Mouse (Mus musculus): ENCODE data around the gene Oas1d. TPM values are rescaled to one million over a fixed set of nuclear protein-coding genes. Genes with fewer than 3 reads are reported as not detected.
"Not testable (repeated sequence)": the region's sequence is repeated elsewhere in the genome, so short reads cannot be mapped to it uniquely, and the experiment has no call there.

Oas1d gene
- total and polyA plus RNA-seq, 3 experiments, result not detected

DNA sequence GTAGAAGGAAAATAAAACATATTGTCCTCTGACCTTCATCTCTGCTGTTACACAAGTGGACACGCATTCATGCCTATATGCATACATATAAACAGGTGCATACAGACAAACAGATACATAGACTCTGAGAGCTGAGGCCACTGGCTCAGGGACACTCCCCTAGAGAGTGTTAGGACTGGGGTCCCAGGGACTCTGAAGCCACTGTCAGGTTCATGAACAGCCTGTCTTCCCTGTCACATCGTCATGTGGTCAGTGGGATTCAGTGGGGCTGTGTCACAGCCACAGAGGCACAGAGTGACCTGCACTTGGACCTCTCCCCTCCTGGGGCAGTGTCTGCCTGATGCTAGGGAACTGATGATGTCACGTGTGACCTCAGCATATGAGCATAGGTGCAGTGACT is 6.0 kb downstream of the Oas1d start:
- WGBS, result 73% methylated on average over 3 of the region's 3 CpGs
- Histone ChIP-seq H3K36me3 (ENCODE audit: control insufficient read depth, insufficient read depth, low read length) (no peaks in the 10 kb centered on the region), H3K9ac (ENCODE audit: low read depth, low read length) (no peak overlapping the region), H3K27ac (no peak overlapping the region), H3K27me3 (ENCODE audit: control insufficient read depth, insufficient read depth, low read length) (no peaks in the 10 kb centered on the region), H3K79me2 (replicated peaks; ENCODE audit: control insufficient read depth, insufficient read depth, low read length) (no peaks in the 10 kb centered on the region), H3K4me3 (no peak overlapping the region), H3K4me1 (ENCODE audit: control insufficient read depth, insufficient read depth, low read length) (no peaks in the 10 kb centered on the region)
- TF ChIP-seq CTCF (IDR thresholded peaks at IDR 0.05) (no peak), EP300 (IDR thresholded peaks at IDR 0.05; ENCODE audit: insufficient read depth, low read depth, low read length) (no peak), POLR2A (IDR thresholded peaks at IDR 0.05; ENCODE audit: insufficient read depth, low read depth, low read length) (no peak)
- intact Hi-C loops (cut with DNase I), result loop anchor here (10.0 kb wide), 1 partner anchor 125 kb away; the partner anchor contains the start of gene Oas1e
- DNase-seq, result no peak

DNA sequence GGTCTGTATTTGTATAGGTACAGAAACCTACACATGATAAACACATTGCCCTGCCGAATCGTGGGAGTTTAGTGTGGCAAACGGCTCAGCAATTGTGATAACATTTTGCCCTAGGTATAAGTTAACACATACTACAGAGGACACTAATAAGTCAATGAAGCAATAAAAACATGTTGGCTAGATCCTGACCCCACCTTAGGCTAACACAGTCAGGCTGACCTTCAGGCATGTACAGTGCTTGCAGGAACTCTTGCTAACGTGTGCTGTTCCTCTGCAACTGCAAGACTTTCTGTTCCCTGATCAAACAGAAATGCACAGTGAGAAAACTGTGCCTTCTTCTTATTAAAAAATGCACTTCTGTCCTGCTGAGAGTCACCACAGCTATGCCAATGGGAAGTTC is 9.6 kb downstream of the Oas1d start:
- Histone ChIP-seq H3K4me1 (ENCODE audit: control insufficient read depth, insufficient read depth, low read length) (no peaks in the 10 kb centered on the region), H3K36me3 (ENCODE audit: control insufficient read depth, insufficient read depth, low read length) (no peaks in the 10 kb centered on the region), H3K4me3 (no peak overlapping the region), H3K79me2 (replicated peaks; ENCODE audit: control insufficient read depth, insufficient read depth, low read length) (no peaks in the 10 kb centered on the region), H3K27ac (no peak overlapping the region), H3K9ac (ENCODE audit: low read depth, low read length) (no peak overlapping the region), H3K27me3 (ENCODE audit: control insufficient read depth, insufficient read depth, low read length) (no peaks in the 10 kb centered on the region)
- DNase-seq, result no peak
- WGBS, result 61% methylated on average over 4 of the region's 4 CpGs
- TF ChIP-seq EP300 (IDR thresholded peaks at IDR 0.05; ENCODE audit: insufficient read depth, low read depth, low read length) (no peak), POLR2A (IDR thresholded peaks at IDR 0.05; ENCODE audit: insufficient read depth, low read depth, low read length) (no peak), CTCF (IDR thresholded peaks at IDR 0.05) (no peak)
- intact Hi-C loops (cut with DNase I), result loop anchor here (10.0 kb wide), 1 partner anchor 129 kb away; the partner anchor contains the start of gene Oas1e

GRCm38 (mm10) chr5:120924520-120924919 is 10.2 kb downstream of the Oas1d start:
- WGBS, result 84% methylated on average over 4 of the region's 4 CpGs
- not testable (repeated sequence) for H3K4me3 ChIP-seq; H3K27me3 ChIP-seq (ENCODE audit: control insufficient read depth, insufficient read depth, low read length); H3K79me2 ChIP-seq (replicated peaks; ENCODE audit: control insufficient read depth, insufficient read depth, low read length); H3K9ac ChIP-seq (ENCODE audit: low read depth, low read length); H3K27ac ChIP-seq; H3K4me1 ChIP-seq (ENCODE audit: control insufficient read depth, insufficient read depth, low read length); H3K36me3 ChIP-seq (ENCODE audit: control insufficient read depth, insufficient read depth, low read length)
- DNase-seq, result peak in 1 of 2 experiments; percentile 5
- intact Hi-C loops (cut with DNase I), result loop anchor here (10.0 kb wide), 1 partner anchor 130 kb away; the partner anchor contains the start of gene Oas1e

- not testable (repeated sequence) for H3K9ac ChIP-seq (ENCODE audit: low read depth, low read length); H3K27ac ChIP-seq; H3K79me2 ChIP-seq (replicated peaks; ENCODE audit: control insufficient read depth, insufficient read depth, low read length); H3K4me1 ChIP-seq (ENCODE audit: control insufficient read depth, insufficient read depth, low read length); H3K4me3 ChIP-seq; H3K27me3 ChIP-seq (ENCODE audit: control insufficient read depth, insufficient read depth, low read length); H3K36me3 ChIP-seq (ENCODE audit: control insufficient read depth, insufficient read depth, low read length); DNase-seq
- WGBS, result 13% methylated on average over 2 of the region's 2 CpGs
- intact Hi-C loops (cut with DNase I), result loop anchor here (10.0 kb wide), 1 partner anchor 132 kb away; the partner anchor contains the start of gene Oas1e
Observed at GRCm38 (mm10) chr5:120926311-120926710, 12.0 kb downstream of the Oas1d start.

- no peak overlapping the region for H3K27ac ChIP-seq
- TF ChIP-seq POLR2A (IDR thresholded peaks at IDR 0.05; ENCODE audit: insufficient read depth, low read depth, low read length) (no peak), CTCF (IDR thresholded peaks at IDR 0.05) (peak; percentile 28; the same call in 1 of the 2 replicates)
- H3K9ac ChIP-seq (ENCODE audit: low read depth, low read length), result no peak overlapping the region
- no peaks in the 10 kb centered on the region for H3K27me3 ChIP-seq (ENCODE audit: control insufficient read depth, insufficient read depth, low read length)
- no peaks in the 10 kb centered on the region for H3K36me3 ChIP-seq (ENCODE audit: control insufficient read depth, insufficient read depth, low read length)
- intact Hi-C loops (cut with DNase I), result loop anchor here (10.0 kb wide), 1 partner anchor 132 kb away; the partner anchor contains the start of gene Oas1e
- H3K79me2 ChIP-seq (replicated peaks; ENCODE audit: control insufficient read depth, insufficient read depth, low read length), result no peaks in the 10 kb centered on the region
- WGBS, result 9% methylated on average over 1 of the region's 1 CpGs
- H3K4me1 ChIP-seq (ENCODE audit: control insufficient read depth, insufficient read depth, low read length), result no peaks in the 10 kb centered on the region
- DNase-seq, result no peak
- no peak overlapping the region for H3K4me3 ChIP-seq
Observed at GRCm38 (mm10) chr5:120927036-120927435, 12.7 kb downstream of the Oas1d start.

GRCm38 (mm10) chr5:120933966-120934365 is 19.6 kb downstream of the Oas1d start:
- Histone ChIP-seq H3K27ac (no peak overlapping the region), H3K36me3 (ENCODE audit: control insufficient read depth, insufficient read depth, low read length) (no peaks in the 10 kb centered on the region), H3K4me1 (ENCODE audit: control insufficient read depth, insufficient read depth, low read length) (no peaks in the 10 kb centered on the region), H3K79me2 (replicated peaks; ENCODE audit: control insufficient read depth, insufficient read depth, low read length) (no peaks in the 10 kb centered on the region), H3K9ac (ENCODE audit: low read depth, low read length) (no peak overlapping the region), H3K4me3 (no peak overlapping the region), H3K27me3 (ENCODE audit: control insufficient read depth, insufficient read depth, low read length) (no peaks in the 10 kb centered on the region)
- intact Hi-C loops (cut with DNase I), result loop anchor here (2.0 kb wide), 1 partner anchor 119 kb away; no protein-coding TSS in a partner anchor
- no peak for TF ChIP-seq CTCF (IDR thresholded peaks at IDR 0.05)
- TF ChIP-seq EP300 (IDR thresholded peaks at IDR 0.05; ENCODE audit: insufficient read depth, low read depth, low read length), result no peak
- TF ChIP-seq POLR2A (IDR thresholded peaks at IDR 0.05; ENCODE audit: insufficient read depth, low read depth, low read length), result no peak
- no peak for DNase-seq
- 17% methylated on average over 5 of the region's 5 CpGs for WGBS
